Mouse (Mus musculus) stomach, embryonic 15.5 days (tissue): ENCODE results near the gene Gcfc2. TPM values are rescaled to one million over a fixed set of nuclear protein-coding genes. Genes with fewer than 3 reads are reported as not detected.

Experiments
- ATAC-seq: fragments of 200-750 bp; cut with Nextera tagmentation; 2 replicates; pipeline ENCODE4 v1.8.0; 2017; ENCODE audit warnings: low read depth, moderate number of reproducible peaks, moderate TSS enrichment; ENCODE audit not compliant: insufficient read depth, low FRiP score
- H3K27ac ChIP-seq: fragments of 300-500 bp; sonication (generic); 2 replicates; pipeline ENCODE4 v1.5.1; 2015; ENCODE audit warnings: mild to moderate bottlenecking, inconsistent platforms
- H3K27me3 ChIP-seq: fragments of 300-500 bp; sonication (generic); replicated peaks from 2 replicates; pipeline ENCODE4 v1.6.1; 2015; ENCODE audit warnings: inconsistent platforms
- H3K36me3 ChIP-seq: fragments of 300-500 bp; sonication (generic); 2 replicates; pipeline ENCODE4 v1.6.1; 2015; ENCODE audit warnings: inconsistent platforms
- H3K4me1 ChIP-seq: fragments of 300-500 bp; sonication (generic); 2 replicates; pipeline ENCODE4 v1.6.1; 2015; ENCODE audit warnings: inconsistent platforms
- H3K4me2 ChIP-seq: fragments of 300-500 bp; sonication (generic); 2 replicates; pipeline ENCODE4 v1.6.1; 2015; ENCODE audit warnings: mild to moderate bottlenecking, inconsistent platforms
- H3K4me3 ChIP-seq: fragments of 300-500 bp; sonication (generic); replicated peaks from 2 replicates; pipeline ENCODE4 v1.5.1; 2015; ENCODE audit warnings: inconsistent platforms
- H3K9ac ChIP-seq: fragments of 300-500 bp; sonication (generic); 2 replicates; pipeline ENCODE4 v1.6.1; 2015; ENCODE audit warnings: inconsistent platforms
- H3K9me3 ChIP-seq: fragments of 300-500 bp; sonication (generic); 2 replicates; pipeline ENCODE4 v1.6.1; 2016; ENCODE audit warnings: inconsistent platforms
- WGBS: fragments of 180-500 bp; shearing (Covaris S2); methylation state at CpG from one replicate; pipeline ENCODE4 v1.1.7; 2015; 5-methylcytosine and 5-hydroxymethylcytosine counted together
- polyA plus RNA-seq: library from polyadenylated mRNA; unstranded; fragments of >200 nt; fragmentation: Nextera tagmentation; extraction: Ambion mirVana; gene quantifications from 2 replicates; pipeline ENCODE4 v1.2.1, GENCODE M21; 2015

Gcfc2 gene
- 8.5 and 9.4 TPM in 2 replicates for polyA plus RNA-seq

GRCm38 (mm10) chr6:81923523-81924142 is at the start of gene Gcfc2:
Gene Gcfc2, plus strand, starts transcription at chr6:81923669.
- Histone ChIP-seq H3K4me2 (peak within 1 kb of the TSS; percentile 66), H3K9me3 (no peaks in the 10 kb centered on the region), H3K9ac (peak within 1 kb of the TSS; percentile 85), H3K4me3 (peak within 1 kb of the TSS; percentile 79), H3K4me1 (no peaks in the 10 kb centered on the region), H3K36me3 (peaks cover 12% of the 10 kb centered on the region; the same call in 1 of the 2 replicates), H3K27me3 (no peaks in the 10 kb centered on the region), H3K27ac (peak within 1 kb of the TSS; percentile 75)
- ATAC-seq: peak; percentile 95
- under 1% methylated on average over 56 of the region's 56 CpGs for WGBS

DNA sequence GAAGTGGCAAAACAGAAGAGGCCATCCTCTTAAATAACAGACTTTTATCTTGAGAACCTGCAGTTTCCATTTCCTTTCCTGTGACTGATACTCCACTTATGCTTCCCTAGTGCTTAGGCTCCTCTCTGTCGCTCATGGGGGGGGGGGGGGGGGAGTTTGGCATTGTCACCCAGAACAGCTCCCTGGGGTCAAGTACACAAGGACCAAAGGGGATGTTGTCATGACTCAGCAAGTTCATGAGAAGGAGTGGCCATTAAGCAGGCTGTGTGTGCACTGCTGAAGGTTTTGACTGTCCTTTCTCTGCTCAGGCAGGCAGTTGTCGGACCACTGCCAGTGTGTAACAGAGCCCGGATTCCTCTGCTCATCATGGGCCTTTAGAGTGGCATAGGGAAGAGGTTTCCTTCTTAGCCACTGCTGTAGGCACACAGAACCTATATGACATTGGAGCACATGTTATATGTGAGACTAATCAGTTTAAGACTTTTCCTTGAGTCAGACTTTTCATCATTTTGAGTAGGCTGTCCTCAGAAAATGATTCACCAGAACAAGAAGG is 27.7 kb upstream of the Gcfc2 start:
- no peak overlapping the region for H3K27ac ChIP-seq
- no peak overlapping the region for H3K9ac ChIP-seq
- no peaks in the 10 kb centered on the region for H3K36me3 ChIP-seq
- H3K9me3 ChIP-seq: no peaks in the 10 kb centered on the region
- WGBS: 64% methylated on average over 3 of the region's 3 CpGs
- no peaks in the 10 kb centered on the region for H3K27me3 ChIP-seq
- no peak overlapping the region for H3K4me3 ChIP-seq
- H3K4me1 ChIP-seq: no peaks in the 10 kb centered on the region
- no peak for ATAC-seq
- no peak overlapping the region for H3K4me2 ChIP-seq

DNA sequence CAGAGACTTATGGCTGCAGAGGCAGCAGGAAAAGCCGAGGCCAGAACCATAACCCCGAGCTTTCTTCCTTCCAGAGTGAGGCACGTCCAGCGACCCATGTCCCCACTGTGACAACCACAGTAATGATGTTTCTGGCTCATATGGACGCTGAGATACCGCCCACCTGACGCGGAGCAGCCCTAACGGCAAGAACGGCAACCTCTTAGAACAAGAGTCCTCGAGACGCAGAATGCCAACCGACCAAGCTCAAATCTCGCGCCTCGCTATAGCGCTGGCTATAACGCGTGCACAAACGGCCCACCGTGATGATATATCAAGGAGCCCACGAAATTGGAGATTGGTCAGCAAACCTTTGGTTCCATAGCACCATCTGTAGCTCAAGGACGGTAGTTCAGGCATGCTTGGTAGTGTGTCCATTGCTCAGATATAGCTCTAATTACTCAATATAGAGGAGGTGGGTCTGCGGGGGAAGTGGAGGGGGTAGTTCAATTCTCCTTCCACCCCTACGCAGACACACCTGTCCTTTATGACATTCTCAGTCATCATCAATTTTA is 13.1 kb upstream of the Gcfc2 start:
- no peaks in the 10 kb centered on the region for H3K27me3 ChIP-seq
- H3K9ac ChIP-seq: no peak overlapping the region
- no peaks in the 10 kb centered on the region for H3K9me3 ChIP-seq
- no peak overlapping the region for H3K4me3 ChIP-seq
- H3K27ac ChIP-seq: no peak overlapping the region
- no peaks in the 10 kb centered on the region for H3K36me3 ChIP-seq
- WGBS: 81% methylated on average over 25 of the region's 25 CpGs
- H3K4me1 ChIP-seq: no peaks in the 10 kb centered on the region
- H3K4me2 ChIP-seq: no peak overlapping the region
- ATAC-seq: no peak

DNA sequence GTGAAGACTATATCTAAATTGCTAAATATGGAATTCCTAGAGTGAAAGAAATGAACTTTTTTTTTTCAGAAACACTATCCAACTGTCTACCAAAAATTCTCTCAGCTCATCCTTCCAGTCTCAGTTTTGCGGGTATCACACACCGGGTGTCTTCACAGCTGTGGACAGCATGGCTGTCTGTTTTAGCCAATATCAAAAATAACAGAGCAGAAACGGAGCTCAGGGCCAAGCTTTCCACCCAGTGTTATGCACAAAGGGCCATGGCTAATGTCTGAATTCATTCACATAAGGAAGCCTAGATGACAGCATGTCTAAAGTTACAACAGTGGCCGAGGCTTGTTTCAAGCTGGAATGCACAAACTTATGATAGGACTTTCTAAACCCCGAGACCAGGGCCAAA is 12.2 kb upstream of the Gcfc2 start:
- Histone ChIP-seq H3K27ac (no peak overlapping the region), H3K9ac (no peak overlapping the region), H3K4me1 (no peaks in the 10 kb centered on the region), H3K4me2 (no peak overlapping the region), H3K9me3 (no peaks in the 10 kb centered on the region), H3K4me3 (no peak overlapping the region), H3K36me3 (no peaks in the 10 kb centered on the region), H3K27me3 (no peaks in the 10 kb centered on the region)
- 72% methylated on average over 5 of the region's 5 CpGs for WGBS
- no peak for ATAC-seq

DNA sequence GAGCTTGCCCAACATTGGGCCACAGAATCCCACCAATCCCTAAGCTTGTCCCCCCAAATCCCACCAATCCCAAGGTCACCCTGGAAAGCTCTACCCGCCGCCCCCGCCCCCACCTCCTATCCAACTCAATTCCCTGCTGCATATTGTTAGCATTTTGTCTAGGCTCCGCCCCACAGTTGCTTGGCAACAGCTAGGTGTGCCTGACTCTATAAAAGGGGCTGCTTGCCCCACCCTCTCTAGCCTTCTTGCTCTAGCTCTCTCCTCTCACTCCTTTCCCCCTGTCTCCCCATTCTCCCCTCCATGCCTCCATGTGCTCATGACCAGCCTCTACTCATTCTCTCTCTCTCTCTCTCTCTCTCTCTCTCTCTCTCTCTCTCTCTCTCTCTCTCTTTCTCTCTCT is 11.8 kb upstream of the Gcfc2 start:
- H3K4me3 ChIP-seq: no peak overlapping the region
- H3K9ac ChIP-seq: no peak overlapping the region
- no peaks in the 10 kb centered on the region for H3K9me3 ChIP-seq
- H3K36me3 ChIP-seq: no peaks in the 10 kb centered on the region
- no peak for ATAC-seq
- 66% methylated on average over 4 of the region's 4 CpGs for whole genome bisulfite sequencing
- no peak overlapping the region for H3K4me2 ChIP-seq
- H3K4me1 ChIP-seq: no peaks in the 10 kb centered on the region
- H3K27ac ChIP-seq: no peak overlapping the region
- H3K27me3 ChIP-seq: no peaks in the 10 kb centered on the region

GRCm38 (mm10) chr6:81912177-81912576 is 11.3 kb upstream of the Gcfc2 start:
- no peak overlapping the region for H3K27ac ChIP-seq
- H3K4me2 ChIP-seq: no peak overlapping the region
- H3K4me3 ChIP-seq: no peak overlapping the region
- H3K9me3 ChIP-seq: no peaks in the 10 kb centered on the region
- no peaks in the 10 kb centered on the region for H3K4me1 ChIP-seq
- no peaks in the 10 kb centered on the region for H3K36me3 ChIP-seq
- H3K9ac ChIP-seq: no peak overlapping the region
- H3K27me3 ChIP-seq: no peaks in the 10 kb centered on the region
- ATAC-seq: no peak
- 68% methylated on average over 3 of the region's 3 CpGs for WGBS

DNA sequence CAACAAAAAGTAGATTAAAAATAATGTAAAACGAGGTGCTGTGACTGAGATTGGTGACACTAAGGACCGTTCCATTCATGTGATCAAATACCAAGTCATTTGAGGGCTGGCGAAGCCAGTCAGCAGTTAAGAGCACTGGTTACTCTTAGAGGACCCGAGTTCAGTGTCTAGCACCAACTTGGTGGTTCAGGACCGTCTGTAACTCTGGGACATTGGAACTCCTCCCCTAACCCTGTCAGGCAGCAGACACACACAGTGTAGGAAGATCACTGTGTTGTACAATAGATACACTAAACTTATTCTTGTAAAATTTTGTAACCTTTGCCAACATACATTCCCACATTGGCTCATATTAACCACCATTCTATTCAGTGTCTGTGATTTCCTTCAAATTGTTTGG is 835 bp downstream of the Gcfc2 start:
- Histone ChIP-seq H3K4me2 (peak overlapping the region; percentile 66), H3K36me3 (peaks cover 12% of the 10 kb centered on the region; the same call in 1 of the 2 replicates), H3K4me1 (no peaks in the 10 kb centered on the region), H3K27ac (no peak overlapping the region), H3K27me3 (no peaks in the 10 kb centered on the region), H3K9ac (peak overlapping the region; percentile 85; the same call in 1 of the 2 replicates), H3K9me3 (no peaks in the 10 kb centered on the region), H3K4me3 (peak overlapping the region; percentile 79)
- 14% methylated on average over 5 of the region's 5 CpGs for WGBS
- ATAC-seq: no peak

GRCm38 (mm10) chr6:81929402-81929801 is 5.9 kb downstream of the Gcfc2 start:
- no peaks in the 10 kb centered on the region for H3K9me3 ChIP-seq
- H3K36me3 ChIP-seq: peaks cover 50% of the 10 kb centered on the region
- no peak for ATAC-seq
- H3K9ac ChIP-seq: no peak overlapping the region
- no peaks in the 10 kb centered on the region for H3K4me1 ChIP-seq
- WGBS: 90% methylated on average over 4 of the region's 4 CpGs
- H3K4me2 ChIP-seq: no peak overlapping the region
- no peaks in the 10 kb centered on the region for H3K27me3 ChIP-seq
- H3K4me3 ChIP-seq: no peak overlapping the region
- no peak overlapping the region for H3K27ac ChIP-seq

DNA sequence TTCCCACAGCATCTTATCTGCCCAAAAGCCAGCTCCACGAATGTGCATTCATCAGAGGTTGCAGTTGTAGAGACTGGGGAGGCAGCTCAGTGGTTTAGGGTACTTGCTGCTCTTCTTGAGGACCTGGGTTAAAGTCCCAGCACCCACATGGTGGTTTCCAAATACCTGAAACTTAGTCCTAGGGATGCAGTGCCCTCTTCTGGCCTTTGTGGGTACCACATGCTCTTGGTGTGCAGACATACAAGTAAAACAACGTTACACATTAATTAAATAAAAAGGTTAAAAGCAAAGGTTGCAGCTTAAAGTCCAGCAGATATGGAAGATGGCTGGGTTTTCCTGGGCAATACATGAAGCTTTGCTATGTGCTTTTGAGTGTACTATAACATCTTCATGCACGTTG is 9.8 kb downstream of the Gcfc2 start:
- Histone ChIP-seq H3K9me3 (no peaks in the 10 kb centered on the region), H3K4me3 (no peak overlapping the region), H3K36me3 (peaks cover 53% of the 10 kb centered on the region), H3K27me3 (no peaks in the 10 kb centered on the region), H3K27ac (no peak overlapping the region), H3K4me1 (no peaks in the 10 kb centered on the region), H3K9ac (no peak overlapping the region), H3K4me2 (no peak overlapping the region)
- no peak for ATAC-seq
- 93% methylated on average over 3 of the region's 3 CpGs for WGBS

DNA sequence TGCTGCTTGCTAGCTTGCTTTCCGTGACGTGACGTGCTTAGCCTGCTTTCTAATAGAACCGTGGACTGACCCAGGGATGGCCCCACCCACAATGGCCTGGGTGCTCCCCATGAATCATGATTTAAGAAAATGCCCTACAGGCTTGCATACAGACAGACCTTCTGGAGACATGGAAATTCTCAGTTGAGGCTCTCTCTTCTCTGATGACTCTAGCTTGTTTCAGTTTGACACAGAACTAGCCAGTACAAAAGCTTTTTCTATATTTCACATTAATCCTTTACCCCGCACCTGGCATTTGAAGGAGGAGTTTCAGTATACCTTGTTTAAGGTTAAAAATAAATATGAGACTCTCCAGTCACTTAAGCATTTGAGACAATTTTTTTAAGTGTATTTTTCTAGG is 18.2 kb downstream of the Gcfc2 start:
- WGBS: 90% methylated on average over 5 of the region's 5 CpGs
- H3K4me3 ChIP-seq: no peak overlapping the region
- no peak overlapping the region for H3K9ac ChIP-seq
- no peaks in the 10 kb centered on the region for H3K9me3 ChIP-seq
- H3K27ac ChIP-seq: no peak overlapping the region
- no peak for ATAC-seq
- H3K36me3 ChIP-seq: peaks cover 27% of the 10 kb centered on the region
- H3K27me3 ChIP-seq: no peaks in the 10 kb centered on the region
- H3K4me1 ChIP-seq: no peaks in the 10 kb centered on the region
- no peak overlapping the region for H3K4me2 ChIP-seq

DNA sequence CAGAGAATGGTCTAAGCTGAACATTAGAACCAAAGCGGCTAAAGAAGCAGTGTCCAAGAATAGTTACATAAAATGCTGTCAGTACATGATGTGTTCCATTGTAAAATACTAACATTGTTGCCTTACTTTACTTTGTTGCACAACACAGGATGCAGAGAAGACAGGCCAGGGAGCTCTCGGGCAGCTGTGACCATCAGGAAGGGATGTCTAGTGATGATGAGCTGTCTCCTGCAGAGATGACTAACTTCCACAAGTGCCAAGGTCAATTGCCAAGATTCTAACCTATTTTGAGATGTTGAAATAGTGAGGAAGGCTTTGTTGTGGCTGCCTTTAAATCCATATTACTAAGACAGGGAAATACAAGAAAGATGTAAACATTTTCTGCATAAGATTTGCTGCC is 19.8 kb downstream of the Gcfc2 start:
- H3K27ac ChIP-seq: no peak overlapping the region
- H3K36me3 ChIP-seq: peaks cover 27% of the 10 kb centered on the region
- no peak for ATAC-seq

GRCm38 (mm10) chr6:81944432-81944831 is 21.0 kb downstream of the Gcfc2 start:
- no peak overlapping the region for H3K4me2 ChIP-seq
- no peaks in the 10 kb centered on the region for H3K4me1 ChIP-seq
- no peak for ATAC-seq
- H3K9ac ChIP-seq: no peak overlapping the region
- H3K4me3 ChIP-seq: no peak overlapping the region
- 87% methylated on average over 3 of the region's 3 CpGs for WGBS
- no peak overlapping the region for H3K27ac ChIP-seq
- peaks cover 34% of the 10 kb centered on the region for H3K36me3 ChIP-seq
- H3K27me3 ChIP-seq: no peaks in the 10 kb centered on the region
- H3K9me3 ChIP-seq: no peaks in the 10 kb centered on the region

More for the DNA sequence above, 19.8 kb downstream of the Gcfc2 start:
- Histone ChIP-seq H3K4me1 (no peaks in the 10 kb centered on the region), H3K9me3 (no peaks in the 10 kb centered on the region), H3K27me3 (no peaks in the 10 kb centered on the region), H3K9ac (no peak overlapping the region), H3K4me3 (no peak overlapping the region), H3K4me2 (no peak overlapping the region)
- 83% methylated on average over 2 of the region's 2 CpGs for WGBS
